Mouse (Mus musculus) urinary bladder, postnatal 14 days (tissue): ENCODE data around the gene Tctn3.

Experiments used
- DNase-seq: peaks from one replicate; pipeline ENCODE4 v3.0.0; 2021; ENCODE audit warnings: low spot score

Gene Tctn3

DNA sequence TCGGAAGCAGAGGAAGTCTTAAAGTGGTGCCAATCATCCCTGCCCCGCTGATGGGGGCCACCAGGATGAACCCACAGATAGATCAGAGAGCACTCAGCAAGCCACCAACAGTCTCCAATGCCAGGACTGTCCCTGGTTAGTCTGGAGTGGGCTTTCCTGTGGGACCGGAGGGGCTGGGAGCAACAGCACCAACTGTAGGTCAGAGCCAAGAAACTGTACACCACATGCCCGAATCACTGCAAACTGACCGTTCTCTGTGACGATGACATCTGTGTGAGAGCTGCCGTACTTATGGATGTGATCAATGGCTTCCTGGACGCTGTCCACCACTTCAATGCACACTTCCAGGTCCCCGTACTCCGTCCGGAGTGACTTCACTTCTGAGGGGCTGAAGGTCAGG, 57.7 kb downstream of the Tctn3 start:
- DNase-seq = no peak

DNA sequence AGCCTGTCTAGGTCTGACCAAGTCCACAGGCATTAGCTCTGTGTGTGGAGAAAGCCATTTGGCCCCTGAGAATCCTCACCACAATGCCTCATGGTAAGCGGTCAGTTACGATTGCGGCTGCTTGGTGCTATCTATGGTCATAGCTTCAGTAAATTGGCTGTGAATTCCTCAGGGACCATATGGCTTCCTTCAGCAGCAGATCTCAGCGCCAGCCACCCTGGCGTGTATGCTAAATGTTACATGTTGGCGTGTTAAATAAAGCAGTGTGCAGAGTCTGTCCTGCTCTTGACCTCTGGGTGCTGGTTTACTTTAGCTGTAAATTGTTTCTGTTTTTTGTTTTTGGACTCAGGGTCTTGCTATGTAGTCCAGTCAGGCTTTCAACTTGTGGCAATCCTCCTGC, 58.2 kb downstream of the Tctn3 start:
- no peak for DNase-seq

DNA sequence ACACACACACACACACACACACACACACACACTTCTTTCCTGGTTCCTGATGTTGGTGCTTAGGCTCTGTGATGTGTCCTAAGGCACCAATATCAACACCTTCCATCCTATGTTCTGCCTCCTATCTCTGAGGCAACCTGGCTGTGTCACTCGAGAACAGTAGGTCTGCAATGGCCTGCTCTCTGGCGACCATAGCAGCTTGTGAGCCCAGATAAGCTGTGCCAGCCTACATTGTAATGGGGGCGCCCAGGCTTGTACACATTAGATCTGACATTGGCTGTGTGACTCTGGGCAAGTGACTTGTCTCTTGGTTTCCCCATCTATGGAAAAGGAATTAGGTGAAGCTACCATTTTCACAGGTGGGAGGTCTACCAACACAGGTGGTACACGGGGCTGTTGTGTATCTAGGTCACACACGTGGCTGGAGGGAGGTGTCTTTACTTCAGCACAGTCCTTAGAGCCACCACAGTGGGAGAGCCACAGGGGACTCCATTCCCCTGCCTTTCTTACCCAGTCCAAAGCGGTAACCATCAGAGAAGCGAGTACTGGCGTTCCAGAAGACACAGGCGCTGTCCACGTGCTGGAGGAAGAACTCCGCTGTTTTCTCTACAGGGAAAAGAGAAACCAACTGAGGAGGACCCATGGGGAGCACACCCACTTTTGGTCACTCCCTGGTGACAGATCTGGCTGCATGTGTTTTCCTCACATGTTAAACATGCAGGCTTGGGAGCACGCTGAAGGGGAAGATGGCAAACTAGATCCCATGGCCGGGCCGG, 58.8 kb downstream of the Tctn3 start:
- DNase-seq = no peak

DNA sequence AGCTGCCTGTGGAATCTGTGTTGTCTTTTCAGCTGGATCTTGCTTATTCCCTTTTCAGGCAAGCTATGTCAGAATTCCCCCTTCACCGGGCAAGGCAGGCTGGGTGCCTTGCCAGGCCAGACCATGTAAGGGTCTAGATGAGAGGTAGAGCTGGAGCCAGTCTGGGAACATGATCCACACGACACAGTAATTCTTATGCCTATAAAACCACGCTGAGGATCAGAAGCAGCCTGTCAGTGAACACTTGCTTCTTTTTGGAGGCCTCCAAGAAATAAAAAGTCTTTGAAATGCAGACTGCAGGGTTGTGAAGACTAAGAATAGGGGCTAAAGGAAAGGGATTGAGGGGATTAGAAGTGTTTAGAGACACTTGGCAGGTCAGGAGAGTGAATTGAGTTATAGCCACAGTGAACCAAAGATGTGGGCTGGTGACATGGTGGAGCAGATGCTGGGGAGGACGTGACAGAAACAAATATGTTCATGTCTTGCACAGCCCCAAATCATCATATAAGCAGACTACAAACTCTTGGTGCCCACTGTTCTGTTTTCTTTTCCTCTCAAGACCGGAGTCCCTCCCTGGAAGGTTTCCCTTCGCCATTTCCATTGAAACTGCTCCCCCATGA, 62.4 kb downstream of the Tctn3 start:
- no peak for DNase-seq

DNA sequence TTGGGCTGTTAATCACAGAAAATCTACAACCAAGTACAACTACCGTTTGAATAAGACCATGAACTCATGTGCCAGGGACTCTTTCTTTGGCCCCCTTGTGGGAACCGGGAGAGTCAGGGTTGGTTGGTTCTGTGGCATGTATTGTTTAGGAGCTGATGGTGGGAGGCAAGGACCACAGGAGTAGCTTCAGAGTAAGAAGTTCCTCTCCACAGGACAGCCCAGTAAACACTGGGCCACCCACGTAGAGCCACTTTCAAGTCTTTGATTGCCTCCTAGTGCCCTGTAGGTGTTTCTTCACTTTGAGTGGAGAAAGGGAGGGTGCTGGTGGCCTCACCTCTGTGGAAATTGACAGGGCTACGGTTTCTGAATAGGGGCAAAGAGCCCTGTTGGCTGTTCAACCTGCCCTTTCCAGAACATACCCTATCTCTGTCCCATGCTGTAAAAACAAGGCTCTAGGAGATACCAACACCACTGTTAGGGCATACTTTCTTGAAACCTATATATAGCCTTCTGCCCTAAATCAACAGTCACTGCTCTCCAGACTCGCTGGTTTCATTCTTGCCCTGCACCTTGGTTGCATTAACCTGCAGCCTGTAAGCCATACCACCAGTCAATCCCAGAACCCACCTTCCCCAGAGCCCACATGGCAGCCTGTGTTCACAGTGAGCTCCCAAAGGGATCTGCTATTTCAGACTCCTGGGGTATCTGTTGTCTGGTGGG, 63.1 kb downstream of the Tctn3 start:
- no peak for DNase-seq

DNA sequence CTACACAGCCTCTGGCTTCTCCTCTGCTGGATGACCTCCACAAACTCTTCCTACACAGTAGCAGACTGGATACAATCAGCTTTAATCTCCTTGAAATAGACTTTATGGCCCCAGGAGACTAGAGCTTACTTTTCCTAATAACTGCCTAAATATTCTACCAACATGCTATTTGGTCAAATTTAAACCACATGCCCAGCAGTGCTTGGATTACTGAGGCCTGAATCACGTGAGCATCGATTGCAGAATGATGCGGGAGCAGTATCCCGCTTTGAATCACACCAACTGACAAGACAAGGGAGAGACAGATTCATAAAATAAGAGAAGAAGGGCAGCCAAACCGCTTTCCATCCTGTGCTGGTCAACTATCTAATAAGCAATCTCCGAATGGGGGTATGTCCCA, 63.6 kb downstream of the Tctn3 start:
- DNase-seq = no peak
